Mouse (Mus musculus) gastrocnemius, postnatal 36 days (tissue): ENCODE results near the gene Miga1. TPM values are rescaled to one million over a fixed set of nuclear protein-coding genes. Genes with fewer than 3 reads are reported as not detected.
"Not testable (repeated sequence)": the region's sequence is repeated elsewhere in the genome, so short reads cannot be mapped to it uniquely, and the experiment has no call there.

ENCODE experiments used
- DNase-seq, 2 experiments: peaks; one replicate each; pipeline ENCODE4 v3.0.0; 2022
- intact Hi-C: fragments of 180-260 bp; cut with DNase I; formaldehyde crosslinking; loops from one replicate; pipeline ENCODE4 v1.15.1; 2025
- total RNA-seq, 2 experiments: library from RNA; stranded (reverse); gene quantifications; 2 replicates each; pipeline ENCODE4 v1.2.3; 2021

Gene Miga1
- total RNA-seq, 2 experiments from 2014 or later = 3.2 to 5.8 TPM

- intact Hi-C loops = no loop called here
- DNase-seq = no peak
Observed at GRCm38 (mm10) chr3:152332545-152333300, 7.5 kb downstream of the Miga1 start.

- no peak for DNase-seq
- intact Hi-C loops = no loop called here
Observed at GRCm38 (mm10) chr3:152332104-152332503, 8.1 kb downstream of the Miga1 start.

GRCm38 (mm10) chr3:152321765-152322547 lies 18.3 kb downstream of the Miga1 start:
- DNase-seq = no peak
- intact Hi-C loops = no loop called here

- no peak for DNase-seq
- intact Hi-C loops = no loop called here
Observed at GRCm38 (mm10) chr3:152320972-152321645, 19.1 kb downstream of the Miga1 start.

- intact Hi-C loops = loop anchor here (10.0 kb wide), 1 partner anchor 202 kb away; no protein-coding TSS in a partner anchor
- DNase-seq = not testable (repeated sequence)
Observed at GRCm38 (mm10) chr3:152316447-152317173, 23.6 kb downstream of the Miga1 start.

GRCm38 (mm10) chr3:152315613-152316012 lies 24.6 kb downstream of the Miga1 start:
- intact Hi-C loops = loop anchor here (10.0 kb wide), 1 partner anchor 201 kb away; no protein-coding TSS in a partner anchor

GRCm38 (mm10) chr3:152314666-152315065 lies 25.5 kb downstream of the Miga1 start:
- DNase-seq = not testable (repeated sequence)
- intact Hi-C loops = loop anchor here (10.0 kb wide), 1 partner anchor 200 kb away; no protein-coding TSS in a partner anchor

More at GRCm38 (mm10) chr3:152315613-152316012, 24.6 kb downstream of the Miga1 start:
- DNase-seq = peak; percentile 63 to 81

- intact Hi-C loops = no loop called here
- no peak for DNase-seq
Observed at GRCm38 (mm10) chr3:152309250-152309645, 31.0 kb downstream of the Miga1 start.

- intact Hi-C loops = no loop called here
- DNase-seq = no peak
Observed at GRCm38 (mm10) chr3:152308485-152309249, 31.5 kb downstream of the Miga1 start.

- intact Hi-C loops = loop anchor here (2.0 kb wide), 1 partner anchor 41 kb away; no protein-coding TSS in a partner anchor
- peak in 1 of 2 experiments; percentile 13 for DNase-seq
Observed at GRCm38 (mm10) chr3:152305971-152306370, 34.2 kb downstream of the Miga1 start.

GRCm38 (mm10) chr3:152305080-152305479 lies 35.1 kb downstream of the Miga1 start:
- DNase-seq = peak in 1 of 2 experiments; percentile 44
- intact Hi-C loops = loop anchor here (2.0 kb wide), 1 partner anchor 40 kb away; no protein-coding TSS in a partner anchor

GRCm38 (mm10) chr3:152304093-152304815 lies 36.0 kb downstream of the Miga1 start:
- peak in 1 of 2 experiments; percentile 29 for DNase-seq
- intact Hi-C loops = loop anchor here (2.0 kb wide), 1 partner anchor 39 kb away; no protein-coding TSS in a partner anchor

- no peak for DNase-seq
- intact Hi-C loops = no loop called here
Observed at GRCm38 (mm10) chr3:152302991-152303390, 37.2 kb downstream of the Miga1 start.

- intact Hi-C loops = no loop called here
Observed at GRCm38 (mm10) chr3:152300376-152301337, 39.5 kb downstream of the Miga1 start.

GRCm38 (mm10) chr3:152295896-152296295 lies 44.3 kb downstream of the Miga1 start:
- intact Hi-C loops = no loop called here
- DNase-seq = no peak

More at GRCm38 (mm10) chr3:152300376-152301337, 39.5 kb downstream of the Miga1 start:
- no peak for DNase-seq

- intact Hi-C loops = no loop called here
Observed at GRCm38 (mm10) chr3:152294400-152294799, 45.8 kb downstream of the Miga1 start.

GRCm38 (mm10) chr3:152293530-152294181 lies 46.6 kb downstream of the Miga1 start:
- DNase-seq = no peak
- intact Hi-C loops = no loop called here

More at GRCm38 (mm10) chr3:152294400-152294799, 45.8 kb downstream of the Miga1 start:
- DNase-seq = no peak
